Mouse (Mus musculus) heart, embryonic 14.5 days (tissue): ENCODE measurements around the gene Lect2. TPM values are rescaled to one million over a fixed set of nuclear protein-coding genes. Genes with fewer than 3 reads are reported as not detected.

ENCODE experiments used
- ATAC-seq: fragments of 200-750 bp; cut with Nextera tagmentation; 2 replicates; pipeline ENCODE4 v1.8.0; 2017; ENCODE audit warnings: low read depth, moderate TSS enrichment; ENCODE audit not compliant: insufficient number of reproducible peaks, insufficient read depth, low FRiP score
- H3K27ac ChIP-seq, 2 experiments: fragments of 200-500 bp in 1 of 2; fragments of 300-500 bp in 1 of 2; sonication (generic) in 1 of 2; replicated peaks in 1 of 2; 2 replicates each; pipeline ENCODE4 v1.5.1; 2012 to 2014; ENCODE audit warnings: low read depth in 2 of 2, low read length in 2 of 2, control low read depth in 1 of 2, mild to moderate bottlenecking in 1 of 2, mixed read lengths in 1 of 2; ENCODE audit not compliant: control insufficient read depth in 1 of 2, insufficient read depth in 1 of 2
- H3K27me3 ChIP-seq: fragments of 300-500 bp; sonication (generic); 2 replicates; pipeline ENCODE4 v1.6.1; 2014; ENCODE audit warnings: mild to moderate bottlenecking, low read length, control low read depth; ENCODE audit not compliant: control insufficient read depth, insufficient read depth
- H3K36me3 ChIP-seq: fragments of 300-500 bp; sonication (generic); 2 replicates; pipeline ENCODE4 v1.6.1; 2014; ENCODE audit warnings: mild to moderate bottlenecking, control low read depth, low read length, mixed read lengths; ENCODE audit not compliant: control insufficient read depth, insufficient read depth
- H3K4me1 ChIP-seq, 2 experiments: fragments of 200-500 bp in 1 of 2; fragments of 300-500 bp in 1 of 2; sonication (generic) in 1 of 2; 2 replicates each; pipeline ENCODE4 v1.6.1; 2012 to 2014; ENCODE audit warnings: low read length in 2 of 2, control low read depth in 1 of 2, mixed read lengths in 1 of 2; ENCODE audit not compliant: control insufficient read depth in 2 of 2, insufficient read depth in 2 of 2
- H3K4me2 ChIP-seq: fragments of 300-500 bp; sonication (generic); 2 replicates; pipeline ENCODE4 v1.6.1; 2014; ENCODE audit warnings: mild to moderate bottlenecking, low read length
- H3K4me3 ChIP-seq, 2 experiments: fragments of 200-500 bp in 1 of 2; fragments of 300-500 bp in 1 of 2; sonication (generic) in 1 of 2; 2 replicates each; pipeline ENCODE4 v1.5.1; 2012 to 2014; ENCODE audit warnings: low read length in 2 of 2, mild to moderate bottlenecking in 2 of 2, control low read depth in 1 of 2, low read depth in 1 of 2, moderate library complexity in 1 of 2; ENCODE audit not compliant: control insufficient read depth in 1 of 2, insufficient read depth in 1 of 2
- H3K9ac ChIP-seq: fragments of 300-500 bp; sonication (generic); 2 replicates; pipeline ENCODE4 v1.6.1; 2014; ENCODE audit warnings: mild to moderate bottlenecking, low read length
- H3K9me3 ChIP-seq: fragments of 300-500 bp; sonication (generic); 2 replicates; pipeline ENCODE4 v1.6.1; 2016; ENCODE audit warnings: low read length, control low read depth; ENCODE audit not compliant: control insufficient read depth
- WGBS: fragments of 180-500 bp; shearing (Covaris S2); extraction: QIAGEN DNeasy Blood & Tissue Kit; methylation state at CpG from one replicate; pipeline ENCODE4 v1.1.7; 2014; 5-methylcytosine and 5-hydroxymethylcytosine counted together
- polyA plus RNA-seq: library from polyadenylated mRNA; unstranded; fragments of >200 nt; fragmentation: Nextera tagmentation; extraction: Ambion mirVana; gene quantifications from 2 replicates; pipeline ENCODE4 v1.2.1, GENCODE M21; 2014

Lect2 gene
- polyA plus RNA-seq, 1 experiment from 2014 or later = not detected

DNA sequence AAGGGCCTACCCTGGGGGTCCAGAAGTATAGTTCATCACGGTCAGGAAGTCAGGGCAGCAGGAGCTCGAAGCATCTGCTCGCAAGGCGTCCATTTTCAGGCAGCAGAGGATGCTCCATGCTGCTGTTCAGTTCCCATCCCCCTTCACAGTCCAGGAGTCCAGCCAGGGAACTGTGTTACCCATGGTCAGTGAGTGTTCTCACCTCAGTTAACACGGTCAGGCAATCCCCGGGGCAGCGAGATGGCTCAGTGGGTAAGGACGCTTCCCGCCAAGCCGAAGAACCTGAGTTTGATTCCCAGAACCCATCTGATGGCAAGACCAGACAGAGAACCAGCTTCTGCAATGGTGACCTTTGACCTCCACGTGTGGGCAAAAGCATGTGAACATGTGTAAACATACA is 20.0 kb downstream of the Lect2 start:
- Histone ChIP-seq H3K36me3 (no peaks in the 10 kb centered on the region), H3K4me1 (no peaks in the 10 kb centered on the region), H3K4me2 (no peak overlapping the region), H3K9me3 (no peaks in the 10 kb centered on the region), H3K27ac (no peak overlapping the region), H3K4me3 (no peak overlapping the region), H3K9ac (no peak overlapping the region), H3K27me3 (no peaks in the 10 kb centered on the region)
- no peak for ATAC-seq
- 83% methylated on average over 11 of the region's 11 CpGs for WGBS

DNA sequence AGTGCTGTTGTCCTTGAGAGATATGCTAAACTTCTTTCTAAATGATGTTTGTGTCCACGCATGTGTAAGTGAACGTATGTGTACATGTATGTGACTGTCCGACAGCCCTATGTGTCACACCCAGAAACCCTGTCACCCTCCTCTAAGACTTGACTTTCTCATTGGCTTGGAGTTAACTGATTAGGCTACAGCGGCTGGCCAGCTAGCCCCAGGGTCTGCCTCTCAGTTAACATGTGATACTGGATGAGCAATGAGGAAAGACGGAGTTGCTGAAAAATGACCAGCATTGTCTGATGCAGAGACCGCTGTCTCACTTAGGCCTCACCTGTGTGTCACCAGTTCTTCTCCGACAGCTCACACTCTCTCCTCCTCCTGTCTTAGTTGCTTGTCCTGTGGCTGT is 20.5 kb downstream of the Lect2 start:
- Histone ChIP-seq H3K4me2 (no peak overlapping the region), H3K36me3 (no peaks in the 10 kb centered on the region), H3K27me3 (no peaks in the 10 kb centered on the region), H3K9me3 (no peaks in the 10 kb centered on the region), H3K9ac (no peak overlapping the region), H3K4me3 (no peak overlapping the region), H3K4me1 (no peaks in the 10 kb centered on the region), H3K27ac (no peak overlapping the region)
- no peak for ATAC-seq
- WGBS = 84% methylated on average over 7 of the region's 7 CpGs

DNA sequence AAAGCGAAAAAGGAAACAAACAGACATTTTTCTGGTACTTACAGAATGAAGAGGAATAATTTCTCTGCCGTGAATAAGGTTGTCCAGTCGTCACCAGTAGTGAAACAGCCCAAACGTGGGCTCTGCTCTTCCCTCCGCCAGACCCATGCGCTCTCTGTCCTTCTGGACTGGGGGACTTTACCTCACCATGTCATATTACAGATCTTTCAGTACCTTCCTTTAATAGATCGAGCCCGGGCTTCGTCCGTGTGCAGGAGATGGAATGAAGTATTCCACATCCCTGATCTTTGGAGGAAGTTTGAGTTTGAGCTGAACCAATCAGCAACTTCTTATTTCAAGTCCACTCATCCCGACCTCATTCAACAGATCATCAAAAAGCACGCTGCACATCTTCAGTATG is 21.4 kb downstream of the Lect2 start:
- no peak overlapping the region for H3K4me2 ChIP-seq
- H3K4me1 ChIP-seq = no peaks in the 10 kb centered on the region
- H3K9me3 ChIP-seq = no peaks in the 10 kb centered on the region
- no peak overlapping the region for H3K4me3 ChIP-seq
- no peak overlapping the region for H3K27ac ChIP-seq
- no peaks in the 10 kb centered on the region for H3K27me3 ChIP-seq
- no peak for ATAC-seq
- WGBS = 78% methylated on average over 12 of the region's 12 CpGs
- no peak overlapping the region for H3K9ac ChIP-seq
- no peaks in the 10 kb centered on the region for H3K36me3 ChIP-seq

DNA sequence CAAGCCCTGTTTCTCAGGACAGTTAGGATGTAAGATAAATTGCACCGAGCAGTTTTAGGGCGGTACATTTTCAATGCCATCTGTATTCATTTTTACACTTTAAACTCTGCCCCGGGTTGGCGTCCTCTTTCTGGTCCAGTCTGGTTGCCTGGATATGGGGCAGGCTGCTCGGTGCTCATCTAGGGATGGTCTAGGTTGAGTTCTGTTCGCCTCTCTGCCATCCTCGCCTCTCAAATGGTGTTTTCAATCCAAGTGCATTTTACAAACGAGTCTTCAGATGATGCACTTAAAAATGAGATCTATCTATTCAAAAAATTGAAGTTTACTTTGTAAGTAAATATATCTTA is 25.5 kb downstream of the Lect2 start:
- ATAC-seq = no peak
- WGBS = 8% methylated on average over 8 of the region's 8 CpGs
- H3K36me3 ChIP-seq = no peaks in the 10 kb centered on the region
- H3K4me1 ChIP-seq = no peaks in the 10 kb centered on the region
- H3K27ac ChIP-seq = 0 out of 4 replicates have a peak overlapping the region, but pooled peaks of 1 of the 2 experiments have one; percentile 1
- no peaks in the 10 kb centered on the region for H3K27me3 ChIP-seq
- H3K9me3 ChIP-seq = no peaks in the 10 kb centered on the region
- peak overlapping the region; percentile 99 for H3K4me2 ChIP-seq
- H3K4me3 ChIP-seq = peak overlapping the region; percentile 61 to 69
- H3K9ac ChIP-seq = peak overlapping the region; percentile 78

DNA sequence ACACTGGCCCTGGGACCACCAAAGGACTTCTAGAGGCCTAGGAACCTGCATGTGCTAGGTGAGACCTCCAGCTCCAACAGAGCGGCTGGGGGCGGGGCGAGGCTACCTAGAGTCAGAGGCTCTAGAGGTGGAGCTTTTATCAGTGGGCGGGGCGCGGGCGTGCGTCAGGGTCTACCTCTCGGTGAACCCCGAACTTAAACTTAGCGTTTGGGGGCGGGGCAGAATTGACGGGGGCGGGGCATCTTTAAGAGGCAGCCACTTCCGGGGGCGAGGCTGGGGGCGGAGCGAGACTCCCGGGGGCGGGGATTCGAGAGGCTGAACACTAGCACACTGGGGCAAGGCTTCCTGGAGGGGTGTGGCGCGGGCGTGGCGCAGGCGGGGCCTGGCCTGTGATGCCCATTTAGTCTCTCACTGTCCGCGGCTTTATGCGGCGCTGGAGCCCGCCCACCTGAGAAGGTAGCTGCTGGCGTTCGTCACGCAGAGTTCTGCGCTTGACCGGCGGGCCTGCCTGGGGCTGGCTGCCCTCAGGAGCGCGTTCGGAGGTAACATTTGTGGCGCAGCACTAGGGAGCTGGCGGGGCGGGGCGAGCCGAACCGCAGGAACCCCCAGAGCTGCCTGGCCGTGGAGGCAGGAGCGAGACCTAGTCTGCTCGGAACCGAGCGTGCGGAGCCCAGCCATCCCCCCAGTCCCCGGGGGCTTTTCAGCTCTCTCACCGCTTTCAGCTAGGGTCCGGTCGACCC is 26.1 kb downstream of the Lect2 start, which contains the start of gene Fbxl21:
TSS of gene Fbxl21 (plus strand) at position 392 of the 740 bp plus-strand sequence.
- Histone ChIP-seq H3K4me3 (peak within 1 kb of the TSS; percentile 61 to 69), H3K27ac (peak within 1 kb of the TSS in 1 of 2 experiments; percentile 24; a peak in 1 of 4 replicates), H3K36me3 (no peaks in the 10 kb centered on the region), H3K9ac (peak within 1 kb of the TSS; percentile 78), H3K27me3 (no peaks in the 10 kb centered on the region), H3K9me3 (no peaks in the 10 kb centered on the region), H3K4me1 (no peaks in the 10 kb centered on the region), H3K4me2 (peak within 1 kb of the TSS; percentile 99)
- WGBS = 1% methylated on average over 56 of the region's 56 CpGs
- ATAC-seq = peak; percentile 96

DNA sequence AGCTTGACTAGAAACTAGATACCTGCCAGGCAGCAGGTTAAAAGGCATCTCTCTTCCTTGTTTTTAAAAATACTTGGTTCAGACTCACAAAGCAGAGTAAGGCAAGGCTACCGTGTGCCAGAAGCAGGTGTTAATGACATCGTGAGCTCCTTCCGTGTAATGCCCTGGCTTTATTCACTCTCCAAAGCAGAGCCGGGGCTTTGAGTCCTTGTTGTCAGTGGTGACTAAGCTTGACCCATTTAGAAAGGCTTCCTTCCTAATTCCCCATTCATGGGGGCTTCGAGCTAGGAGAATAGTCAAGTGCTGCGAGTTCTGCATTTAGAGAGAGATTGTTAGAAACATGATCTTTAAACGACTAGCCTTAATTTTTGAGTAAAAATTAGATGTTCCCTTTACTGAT is 31.5 kb downstream of the Lect2 start:
- no peak for ATAC-seq
- H3K36me3 ChIP-seq = no peaks in the 10 kb centered on the region
- H3K9ac ChIP-seq = no peak overlapping the region
- no peaks in the 10 kb centered on the region for H3K4me1 ChIP-seq
- H3K27ac ChIP-seq = no peak overlapping the region
- H3K4me2 ChIP-seq = no peak overlapping the region
- H3K27me3 ChIP-seq = no peaks in the 10 kb centered on the region
- WGBS = 66% methylated on average over 7 of the region's 7 CpGs
- H3K4me3 ChIP-seq = no peak overlapping the region
- no peaks in the 10 kb centered on the region for H3K9me3 ChIP-seq

DNA sequence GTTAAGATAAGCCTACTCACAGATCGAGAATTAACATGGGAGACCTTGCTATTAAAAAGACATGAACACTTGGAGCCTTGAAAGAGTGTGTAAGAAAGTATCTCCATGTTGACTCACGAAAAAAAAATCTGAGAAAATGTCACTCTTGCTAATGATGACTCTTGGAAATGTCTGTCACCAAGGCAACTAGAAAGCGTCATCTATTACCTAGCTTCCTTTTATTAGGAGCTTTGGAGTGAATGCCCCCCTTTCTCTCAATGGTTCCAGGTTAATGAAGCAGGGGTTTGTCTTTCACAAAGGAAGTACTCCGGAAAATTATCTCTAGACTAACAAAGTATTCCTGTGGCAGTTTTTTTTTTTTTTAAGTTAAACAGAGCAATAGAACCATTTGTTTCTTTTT is 32.0 kb downstream of the Lect2 start:
- Histone ChIP-seq H3K4me1 (no peaks in the 10 kb centered on the region), H3K4me2 (no peak overlapping the region), H3K9ac (no peak overlapping the region), H3K27ac (no peak overlapping the region), H3K4me3 (no peak overlapping the region), H3K27me3 (no peaks in the 10 kb centered on the region), H3K9me3 (no peaks in the 10 kb centered on the region), H3K36me3 (no peaks in the 10 kb centered on the region)
- 63% methylated on average over 4 of the region's 4 CpGs for WGBS
- no peak for ATAC-seq

DNA sequence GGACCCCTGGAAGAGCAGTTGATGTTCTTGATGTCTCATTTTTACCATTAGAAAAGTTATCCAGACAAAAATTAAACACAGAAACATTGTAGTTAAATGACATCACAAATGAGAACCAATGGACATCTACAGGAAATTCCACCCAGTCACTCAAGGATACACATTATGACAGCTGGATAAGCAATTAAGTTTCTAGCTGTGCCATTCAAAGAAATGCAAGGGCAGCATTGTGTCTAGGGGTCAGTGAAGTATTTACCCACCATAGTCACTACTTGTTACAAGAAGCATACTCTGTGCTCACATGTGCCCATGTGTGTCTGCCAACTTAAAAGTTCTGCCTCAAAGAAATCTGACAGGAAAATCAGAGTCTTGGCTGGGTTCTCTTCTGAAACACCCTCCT is 34.7 kb downstream of the Lect2 start:
- no peak overlapping the region for H3K27ac ChIP-seq
- no peaks in the 10 kb centered on the region for H3K36me3 ChIP-seq
- no peak overlapping the region for H3K4me2 ChIP-seq
- no peak for ATAC-seq
- no peaks in the 10 kb centered on the region for H3K9me3 ChIP-seq
- H3K27me3 ChIP-seq = no peaks in the 10 kb centered on the region
- H3K4me3 ChIP-seq = no peak overlapping the region
- no peak overlapping the region for H3K9ac ChIP-seq
- H3K4me1 ChIP-seq = no peaks in the 10 kb centered on the region
